17 mouse cellular contexts compared by ENCODE assay signal in genomic region chr2:102507633-102508032, GRCm38 (mm10). TPM values are rescaled to one million over a fixed set of nuclear protein-coding genes. Genes with fewer than 3 reads are reported as not detected.
A peak's percentile ranks its signal among the peaks of the same experiment; 100 is the strongest.
DNase-seq lines count a peak whose midpoint lies in the region; ATAC-seq and TF ChIP-seq lines count a peak whose summit lies in the region.
"Had no signal": no experiment of that assay in that cellular context is flagged by ENCODE, and none has a peak within 500 bp of the region (broad histone marks: within the 10 kb centered on the region; RNA-seq: fewer than 3 reads in every experiment).

No protein-coding gene starts in this region.

- intact Hi-C loops in heart, postnatal 25 days (cut with DNase I), result no loop called here

- no peak for ATAC-seq in CD4-positive, CD25-positive, alpha-beta regulatory T cell, adult 4 months

- peak; percentile 6 for DNase-seq in heart, adult 8-10 months (ENCODE audit: low spot score)
- DNase-seq in heart, postnatal 25 days (ENCODE audit: low spot score), result no peak
- peak; percentile 9 for DNase-seq in lung, postnatal 10 days
- no peak for DNase-seq in lung, postnatal 4 days
- DNase-seq in brain, embryonic 14.5 days (ENCODE audit: low read depth), result peak; percentile 9
- peak; percentile 39 for DNase-seq in skeletal muscle tissue, adult 2 months (ENCODE audit: low read depth, low spot score)
- DNase-seq: adrenal gland, adult 8-10 months; cerebellum, adult 11-12 months; cerebellum, postnatal 25 days; kidney, adult 2 months; kidney, postnatal 4 days; lung, adult 2 months had no signal

- no peak for TF ChIP-seq POLR2A in brain, embryonic 14.5 days (IDR thresholded peaks at IDR 0.05; ENCODE audit: borderline replicate concordance, extremely low read depth, insufficient read depth, insufficient read length, poor library complexity, severe bottlenecking)

- no peak for TF ChIP-seq CTCF in brain, embryonic 14.5 days (IDR thresholded peaks at IDR 0.05; ENCODE audit: borderline replicate concordance, extremely low read depth, insufficient read depth, insufficient read length)

RNA-seq across cellular contexts. Expression of gene Pamr1, which starts 42.2 kb away (rescaled TPM):
- 1 to 10 TPM; 1.3 to 2.8 (median 2.4) TPM for total RNA-seq in heart, adult 8-10 months (2022)
- total RNA-seq in heart, postnatal 25 days (2021), result 1 to 10 TPM; 1.9 to 3.3 TPM
- polyA plus RNA-seq in brain, embryonic 14.5 days (2012; rRNA removed), result 4.8 and 6.2 TPM in 2 replicates
- polyA plus RNA-seq in CD4-positive, CD25-positive, alpha-beta regulatory T cell, adult 4 months (2017; shearing (Covaris generic)), result not detected
- total RNA-seq: megakaryocyte-erythroid progenitor cell, adult 5-6 weeks; MEL had no signal
- polyA plus RNA-seq: erythroblast, embryonic 14.5 days had no signal

RNA-seq across cellular contexts. Expression of gene Fjx1, which starts 55.3 kb away (rescaled TPM):
- under 1 TPM; 0.25 to 0.63 (median 0.51) TPM for total RNA-seq in heart, adult 8-10 months (2022)
- under 1 TPM; 0.60 to 0.78 TPM for total RNA-seq in heart, postnatal 25 days (2021)
- 59.1 and 67.1 TPM in 2 replicates for polyA plus RNA-seq in brain, embryonic 14.5 days (2012; rRNA removed)
- not detected for polyA plus RNA-seq in CD4-positive, CD25-positive, alpha-beta regulatory T cell, adult 4 months (2017; shearing (Covaris generic))
- total RNA-seq: liver, adult 2 months; megakaryocyte-erythroid progenitor cell, adult 5-6 weeks; MEL had no signal
- polyA plus RNA-seq: erythroblast, embryonic 14.5 days had no signal

Comparison
In these comparisons a context has a peak if more than half of its experiments do, and no peak if none do; other contexts are left out.
1. DNase-seq: peak in heart, adult 8-10 months (single experiment), lung, postnatal 10 days (single experiment), brain, embryonic 14.5 days (single experiment) and skeletal muscle tissue, adult 2 months (single experiment); none in heart, postnatal 25 days (single experiment) and lung, postnatal 4 days (0 of 2).